Mouse (Mus musculus) thymus, adult 2 months (tissue): ENCODE results near the gene Hoxa1.

Experiments used
- CTCF ChIP-seq: fragments of 200-500 bp; IDR thresholded peaks from 2 replicates; pipeline ENCODE4 v1.5.1; 2012; ENCODE audit warnings: mild to moderate bottlenecking, control low read depth, low read length, moderate library complexity, borderline replicate concordance; ENCODE audit not compliant: control insufficient read depth, poor library complexity, insufficient read depth; ENCODE audit errors: extremely low read depth
- POLR2A ChIP-seq: fragments of 200-500 bp; IDR thresholded peaks from 2 replicates; pipeline ENCODE4 v1.6.1; 2012; ENCODE audit warnings: mild to moderate bottlenecking, low read length, control low read depth, moderate library complexity; ENCODE audit not compliant: control insufficient read depth, poor library complexity, insufficient read depth; ENCODE audit errors: extremely low read depth

- TF ChIP-seq CTCF = no peak
- no peak for TF ChIP-seq POLR2A
Measured at GRCm38 (mm10) chr6:52111846-52112245, 46.3 kb downstream of the Hoxa1 start.
